Mouse (Mus musculus): ENCODE data around the gene Il1rapl2. TPM values are rescaled to one million over a fixed set of nuclear protein-coding genes. Genes with fewer than 3 reads are reported as not detected.
"Not testable (repeated sequence)": the region's sequence is repeated elsewhere in the genome, so short reads cannot be mapped to it uniquely, and the experiment has no call there.

Gene Il1rapl2
- polyA plus RNA-seq, 1 experiment from 2014 or later, result 1.6 TPM

- not testable (repeated sequence) for H3K4me2 ChIP-seq; ATAC-seq (ENCODE audit: insufficient number of reproducible peaks, low FRiP score, low TSS enrichment, low read depth); H3K4me1 ChIP-seq; H3K9me3 ChIP-seq; H3K4me3 ChIP-seq; H3K27ac ChIP-seq; H3K36me3 ChIP-seq; H3K9ac ChIP-seq; H3K27me3 ChIP-seq
- WGBS, result 70% methylated on average over 1 of the region's 1 CpGs
Observed at GRCm38 (mm10) chrX:138348736-138349135, 778.3 kb downstream of the Il1rapl2 start.

GRCm38 (mm10) chrX:138433794-138434193 lies 863.4 kb downstream of the Il1rapl2 start:
- Histone ChIP-seq H3K9ac (no peak overlapping the region), H3K4me2 (no peak overlapping the region), H3K27ac (no peak overlapping the region), H3K4me1 (no peaks in the 10 kb centered on the region), H3K27me3 (no peaks in the 10 kb centered on the region), H3K36me3 (no peaks in the 10 kb centered on the region), H3K9me3 (no peaks in the 10 kb centered on the region), H3K4me3 (no peak overlapping the region)
- no peak for ATAC-seq (ENCODE audit: insufficient number of reproducible peaks, low FRiP score, low TSS enrichment, low read depth)
- 63% methylated on average over 2 of the region's 2 CpGs for WGBS

- H3K9ac ChIP-seq, result no peak overlapping the region
- H3K27ac ChIP-seq, result no peak overlapping the region
- H3K9me3 ChIP-seq, result no peaks in the 10 kb centered on the region
- 68% methylated on average over 3 of the region's 3 CpGs for WGBS
- no peaks in the 10 kb centered on the region for H3K27me3 ChIP-seq
- H3K4me3 ChIP-seq, result no peak overlapping the region
- no peak overlapping the region for H3K4me2 ChIP-seq
- H3K36me3 ChIP-seq, result no peaks in the 10 kb centered on the region
- no peaks in the 10 kb centered on the region for H3K4me1 ChIP-seq
- ATAC-seq (ENCODE audit: insufficient number of reproducible peaks, low FRiP score, low TSS enrichment, low read depth), result no peak
Observed at GRCm38 (mm10) chrX:138437939-138438338, 867.5 kb downstream of the Il1rapl2 start.

GRCm38 (mm10) chrX:138449856-138450255 lies 879.4 kb downstream of the Il1rapl2 start:
- Histone ChIP-seq H3K36me3 (no peaks in the 10 kb centered on the region), H3K9me3 (no peaks in the 10 kb centered on the region), H3K9ac (no peak overlapping the region), H3K4me2 (no peak overlapping the region), H3K27ac (no peak overlapping the region), H3K27me3 (no peaks in the 10 kb centered on the region), H3K4me3 (no peak overlapping the region), H3K4me1 (no peaks in the 10 kb centered on the region)
- no peak for ATAC-seq (ENCODE audit: insufficient number of reproducible peaks, low FRiP score, low TSS enrichment, low read depth)
- 81% methylated on average over 2 of the region's 2 CpGs for WGBS

GRCm38 (mm10) chrX:138478488-138478887 lies 908.1 kb downstream of the Il1rapl2 start:
- no peak for ATAC-seq (ENCODE audit: insufficient number of reproducible peaks, low FRiP score, low TSS enrichment, low read depth)
- H3K36me3 ChIP-seq, result no peaks in the 10 kb centered on the region
- 59% methylated on average over 3 of the region's 3 CpGs for whole genome bisulfite sequencing

GRCm38 (mm10) chrX:138500510-138500909 lies 930.1 kb downstream of the Il1rapl2 start:
- no peaks in the 10 kb centered on the region for H3K4me1 ChIP-seq
- H3K27me3 ChIP-seq, result no peaks in the 10 kb centered on the region
- H3K4me3 ChIP-seq, result no peak overlapping the region
- no peak overlapping the region for H3K4me2 ChIP-seq
- no peak overlapping the region for H3K9ac ChIP-seq
- no peaks in the 10 kb centered on the region for H3K36me3 ChIP-seq
- no peak overlapping the region for H3K27ac ChIP-seq
- ATAC-seq (ENCODE audit: insufficient number of reproducible peaks, low FRiP score, low TSS enrichment, low read depth), result no peak
- 80% methylated on average over 1 of the region's 1 CpGs for WGBS
- no peaks in the 10 kb centered on the region for H3K9me3 ChIP-seq

More at GRCm38 (mm10) chrX:138478488-138478887, 908.1 kb downstream of the Il1rapl2 start:
- no peaks in the 10 kb centered on the region for H3K9me3 ChIP-seq
- no peak overlapping the region for H3K27ac ChIP-seq
- H3K4me1 ChIP-seq, result no peaks in the 10 kb centered on the region
- H3K27me3 ChIP-seq, result no peaks in the 10 kb centered on the region
- H3K9ac ChIP-seq, result no peak overlapping the region
- no peak overlapping the region for H3K4me2 ChIP-seq
- H3K4me3 ChIP-seq, result no peak overlapping the region

GRCm38 (mm10) chrX:138505049-138505448 lies 934.6 kb downstream of the Il1rapl2 start:
- 40% methylated on average over 3 of the region's 3 CpGs for WGBS
- H3K36me3 ChIP-seq, result no peaks in the 10 kb centered on the region
- H3K27me3 ChIP-seq, result no peaks in the 10 kb centered on the region
- ATAC-seq (ENCODE audit: insufficient number of reproducible peaks, low FRiP score, low TSS enrichment, low read depth), result no peak
- H3K27ac ChIP-seq, result no peak overlapping the region
- no peak overlapping the region for H3K4me3 ChIP-seq
- H3K9ac ChIP-seq, result no peak overlapping the region
- no peaks in the 10 kb centered on the region for H3K9me3 ChIP-seq
- no peak overlapping the region for H3K4me2 ChIP-seq
- no peaks in the 10 kb centered on the region for H3K4me1 ChIP-seq

GRCm38 (mm10) chrX:138620106-138620505 lies 1049.7 kb downstream of the Il1rapl2 start:
- no peaks in the 10 kb centered on the region for H3K27me3 ChIP-seq
- no peak overlapping the region for H3K4me2 ChIP-seq
- H3K9me3 ChIP-seq, result no peaks in the 10 kb centered on the region
- no peaks in the 10 kb centered on the region for H3K4me1 ChIP-seq
- H3K36me3 ChIP-seq, result no peaks in the 10 kb centered on the region
- no peak for ATAC-seq (ENCODE audit: insufficient number of reproducible peaks, low FRiP score, low TSS enrichment, low read depth)
- no peak overlapping the region for H3K27ac ChIP-seq
- H3K4me3 ChIP-seq, result no peak overlapping the region
- H3K9ac ChIP-seq, result no peak overlapping the region
- WGBS, result 74% methylated on average over 3 of the region's 3 CpGs

- no peaks in the 10 kb centered on the region for H3K4me1 ChIP-seq
- H3K9me3 ChIP-seq, result no peaks in the 10 kb centered on the region
- H3K4me2 ChIP-seq, result no peak overlapping the region
- no peak overlapping the region for H3K27ac ChIP-seq
- no peaks in the 10 kb centered on the region for H3K27me3 ChIP-seq
- H3K9ac ChIP-seq, result no peak overlapping the region
- no peak for ATAC-seq (ENCODE audit: insufficient number of reproducible peaks, low FRiP score, low TSS enrichment, low read depth)
- H3K36me3 ChIP-seq, result no peaks in the 10 kb centered on the region
- no peak overlapping the region for H3K4me3 ChIP-seq
Observed at GRCm38 (mm10) chrX:138625311-138625710, 1054.9 kb downstream of the Il1rapl2 start.

- no peaks in the 10 kb centered on the region for H3K9me3 ChIP-seq
- H3K4me3 ChIP-seq, result no peak overlapping the region
- H3K36me3 ChIP-seq, result no peaks in the 10 kb centered on the region
- H3K4me2 ChIP-seq, result no peak overlapping the region
- H3K27ac ChIP-seq, result no peak overlapping the region
- no peaks in the 10 kb centered on the region for H3K4me1 ChIP-seq
- 38% methylated on average over 1 of the region's 1 CpGs for WGBS
- peaks cover 6% of the 10 kb centered on the region; the same call in 1 of the 2 replicates for H3K27me3 ChIP-seq
- no peak for ATAC-seq (ENCODE audit: insufficient number of reproducible peaks, low FRiP score, low TSS enrichment, low read depth)
- no peak overlapping the region for H3K9ac ChIP-seq
Observed at GRCm38 (mm10) chrX:138722372-138722771, 1152.0 kb downstream of the Il1rapl2 start.

- no peaks in the 10 kb centered on the region for H3K4me1 ChIP-seq
- ATAC-seq (ENCODE audit: insufficient number of reproducible peaks, low FRiP score, low TSS enrichment, low read depth), result no peak
- no peak overlapping the region for H3K9ac ChIP-seq
- no peaks in the 10 kb centered on the region for H3K36me3 ChIP-seq
- WGBS, result 49% methylated on average over 3 of the region's 3 CpGs
- H3K4me3 ChIP-seq, result no peak overlapping the region
- H3K27me3 ChIP-seq, result 0 out of 2 replicates have a peak, but pooled peaks cover 3% of the 10 kb centered on the region
- H3K9me3 ChIP-seq, result no peaks in the 10 kb centered on the region
- no peak overlapping the region for H3K27ac ChIP-seq
- no peak overlapping the region for H3K4me2 ChIP-seq
Observed at GRCm38 (mm10) chrX:138800958-138801357, 1230.5 kb downstream of the Il1rapl2 start.

- no peaks in the 10 kb centered on the region; the same call in 1 of the 2 replicates for H3K27me3 ChIP-seq
- no peak for ATAC-seq (ENCODE audit: insufficient number of reproducible peaks, low FRiP score, low TSS enrichment, low read depth)
- no peak overlapping the region for H3K9ac ChIP-seq
- H3K4me2 ChIP-seq, result no peak overlapping the region
- H3K9me3 ChIP-seq, result no peaks in the 10 kb centered on the region
- H3K4me3 ChIP-seq, result no peak overlapping the region
- no peaks in the 10 kb centered on the region for H3K36me3 ChIP-seq
- no peak overlapping the region for H3K27ac ChIP-seq
- H3K4me1 ChIP-seq, result no peaks in the 10 kb centered on the region
Observed at GRCm38 (mm10) chrX:138831876-138832275, 1261.5 kb downstream of the Il1rapl2 start.

- Histone ChIP-seq H3K9ac (no peak overlapping the region), H3K9me3 (no peaks in the 10 kb centered on the region), H3K4me2 (no peak overlapping the region), H3K27ac (no peak overlapping the region), H3K4me1 (no peaks in the 10 kb centered on the region), H3K27me3 (peaks cover 4% of the 10 kb centered on the region; the same call in 1 of the 2 replicates), H3K36me3 (no peaks in the 10 kb centered on the region), H3K4me3 (no peak overlapping the region)
- ATAC-seq (ENCODE audit: insufficient number of reproducible peaks, low FRiP score, low TSS enrichment, low read depth), result no peak
- WGBS, result 49% methylated on average over 2 of the region's 2 CpGs
Observed at GRCm38 (mm10) chrX:138833894-138834293, 1263.5 kb downstream of the Il1rapl2 start.
